Mouse (Mus musculus) olfactory bulb, adult 2 months (tissue): ENCODE results near the gene Rgs6.

ENCODE experiments used
- CTCF ChIP-seq: fragments of 200-500 bp; IDR thresholded peaks from 2 replicates; pipeline ENCODE4 v1.5.1; 2012; ENCODE audit warnings: low read depth, mild to moderate bottlenecking, low read length, moderate library complexity; ENCODE audit not compliant: insufficient read depth
- POLR2A ChIP-seq: fragments of 200-500 bp; IDR thresholded peaks from 2 replicates; pipeline ENCODE4 v1.6.1; 2012; ENCODE audit warnings: mild to moderate bottlenecking, low read depth, low read length, moderate library complexity; ENCODE audit not compliant: insufficient read depth

- no peak for TF ChIP-seq CTCF
- no peak for TF ChIP-seq POLR2A
Observed at GRCm38 (mm10) chr12:82603979-82604378, 15.9 kb downstream of the Rgs6 start.
